Mouse (Mus musculus) embryonic facial prominence, embryonic 12.5 days (tissue): ENCODE data around the gene Zfp609. TPM values are rescaled to one million over a fixed set of nuclear protein-coding genes. Genes with fewer than 3 reads are reported as not detected.

Source experiments
- ATAC-seq: fragments of 200-750 bp; cut with Nextera tagmentation; 2 replicates; pipeline ENCODE4 v1.8.0; 2017; ENCODE audit not compliant: insufficient number of reproducible peaks, insufficient read depth, low FRiP score, low TSS enrichment
- H3K27ac ChIP-seq: fragments of 300-500 bp; sonication (generic); 2 replicates; pipeline ENCODE4 v1.5.1; 2016; ENCODE audit warnings: mild to moderate bottlenecking
- H3K27me3 ChIP-seq: fragments of 300-500 bp; sonication (generic); 2 replicates; pipeline ENCODE4 v1.6.1; 2016; ENCODE audit warnings: mild to moderate bottlenecking, moderate library complexity
- H3K36me3 ChIP-seq: fragments of 300-500 bp; sonication (generic); 2 replicates; pipeline ENCODE4 v1.6.1; 2016; ENCODE audit warnings: mild to moderate bottlenecking
- H3K4me1 ChIP-seq: fragments of 300-500 bp; sonication (generic); 2 replicates; pipeline ENCODE4 v1.6.1; 2016
- H3K4me2 ChIP-seq: fragments of 300-500 bp; sonication (generic); replicated peaks from 2 replicates; pipeline ENCODE4 v1.6.1; 2016; ENCODE audit warnings: mild to moderate bottlenecking, moderate library complexity
- H3K4me3 ChIP-seq: fragments of 300-500 bp; sonication (generic); 2 replicates; pipeline ENCODE4 v1.5.1; 2016; ENCODE audit warnings: mild to moderate bottlenecking
- H3K9ac ChIP-seq: fragments of 300-500 bp; sonication (generic); 2 replicates; pipeline ENCODE4 v1.6.1; 2016; ENCODE audit warnings: mild to moderate bottlenecking, moderate library complexity
- H3K9me3 ChIP-seq: fragments of 300-500 bp; sonication (generic); 2 replicates; pipeline ENCODE4 v1.6.1; 2016; ENCODE audit warnings: mild to moderate bottlenecking, moderate library complexity
- WGBS: fragments of 180-500 bp; shearing (Covaris S2); methylation state at CpG from one replicate; pipeline ENCODE4 v1.1.7; 2016; 5-methylcytosine and 5-hydroxymethylcytosine counted together
- polyA plus RNA-seq: library from polyadenylated mRNA; unstranded; fragments of >200 nt; fragmentation: Nextera tagmentation; extraction: Ambion mirVana; gene quantifications from 2 replicates; pipeline ENCODE4 v1.2.1, GENCODE M21; 2016

Zfp609 gene
- polyA plus RNA-seq, 1 experiment from 2014 or later, result 9.3 TPM

- no peak overlapping the region for H3K4me2 ChIP-seq
- H3K9me3 ChIP-seq, result no peaks in the 10 kb centered on the region
- WGBS, result 70% methylated on average over 4 of the region's 4 CpGs
- H3K9ac ChIP-seq, result no peak overlapping the region
- no peaks in the 10 kb centered on the region for H3K27me3 ChIP-seq
- H3K4me3 ChIP-seq, result no peak overlapping the region
- peaks cover 10% of the 10 kb centered on the region for H3K4me1 ChIP-seq
- H3K27ac ChIP-seq, result no peak overlapping the region
- H3K36me3 ChIP-seq, result no peaks in the 10 kb centered on the region; the same call in 1 of the 2 replicates
- ATAC-seq, result no peak
Measured at GRCm38 (mm10) chr9:65831164-65831563, 3.8 kb upstream of the Zfp609 start.

DNA sequence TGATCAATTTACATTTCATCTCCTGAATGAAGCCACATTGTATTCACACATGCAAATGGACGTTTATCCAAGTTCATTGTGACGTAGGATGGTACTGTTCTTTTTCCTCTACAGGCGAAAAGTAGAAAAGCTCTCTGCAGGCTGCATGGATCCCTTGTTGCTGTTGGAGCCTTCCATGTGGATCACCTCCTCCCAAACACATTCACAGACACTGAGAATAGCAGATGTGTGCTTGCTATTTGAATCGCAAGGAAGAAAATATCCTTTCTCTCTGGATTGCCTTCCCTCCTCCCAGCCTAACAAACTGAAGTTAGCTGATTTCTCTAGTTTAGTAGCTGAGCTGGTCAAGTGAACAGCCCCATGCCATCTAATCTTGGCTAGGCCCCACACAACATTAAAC is 2.9 kb upstream of the Zfp609 start:
- WGBS, result 84% methylated on average over 4 of the region's 4 CpGs
- H3K9ac ChIP-seq, result no peak overlapping the region
- H3K4me1 ChIP-seq, result peaks cover 18% of the 10 kb centered on the region
- H3K4me2 ChIP-seq, result no peak overlapping the region
- H3K4me3 ChIP-seq, result no peak overlapping the region
- ATAC-seq, result no peak
- no peaks in the 10 kb centered on the region for H3K27me3 ChIP-seq
- no peaks in the 10 kb centered on the region; the same call in 1 of the 2 replicates for H3K36me3 ChIP-seq
- no peaks in the 10 kb centered on the region for H3K9me3 ChIP-seq
- H3K27ac ChIP-seq, result no peak overlapping the region

- peaks cover 19% of the 10 kb centered on the region for H3K4me1 ChIP-seq
- H3K4me2 ChIP-seq, result no peak overlapping the region
- H3K9me3 ChIP-seq, result no peaks in the 10 kb centered on the region
- no peak overlapping the region for H3K9ac ChIP-seq
- no peaks in the 10 kb centered on the region; the same call in 1 of the 2 replicates for H3K36me3 ChIP-seq
- no peak overlapping the region for H3K4me3 ChIP-seq
- no peak overlapping the region for H3K27ac ChIP-seq
- ATAC-seq, result no peak
- H3K27me3 ChIP-seq, result no peaks in the 10 kb centered on the region
- 85% methylated on average over 1 of the region's 2 CpGs for WGBS
Measured at GRCm38 (mm10) chr9:65829410-65829809, 2.0 kb upstream of the Zfp609 start.

GRCm38 (mm10) chr9:65828511-65828910 is 1.1 kb upstream of the Zfp609 start:
- 33% methylated on average over 3 of the region's 3 CpGs for WGBS
- peak overlapping the region; percentile 62 for H3K4me2 ChIP-seq
- H3K4me3 ChIP-seq, result peak overlapping the region; percentile 87; the same call in 1 of the 2 replicates
- H3K4me1 ChIP-seq, result peaks cover 28% of the 10 kb centered on the region
- no peak for ATAC-seq
- H3K36me3 ChIP-seq, result no peaks in the 10 kb centered on the region; the same call in 1 of the 2 replicates
- no peaks in the 10 kb centered on the region for H3K9me3 ChIP-seq
- no peak overlapping the region for H3K27ac ChIP-seq
- no peaks in the 10 kb centered on the region for H3K27me3 ChIP-seq
- no peak overlapping the region for H3K9ac ChIP-seq

GRCm38 (mm10) chr9:65828016-65828403 is 646 bp upstream of the Zfp609 start:
- Histone ChIP-seq H3K9me3 (no peaks in the 10 kb centered on the region), H3K4me2 (peak overlapping the region; percentile 62), H3K36me3 (no peaks in the 10 kb centered on the region; the same call in 1 of the 2 replicates), H3K27me3 (no peaks in the 10 kb centered on the region), H3K4me3 (peak overlapping the region; percentile 87), H3K27ac (no peak overlapping the region), H3K4me1 (peaks cover 30% of the 10 kb centered on the region), H3K9ac (0 out of 2 replicates have a peak overlapping the region, but pooled peaks have one; percentile 96)
- 1% methylated on average over 13 of the region's 13 CpGs for WGBS
- ATAC-seq, result no peak

- H3K9me3 ChIP-seq, result no peaks in the 10 kb centered on the region
- no peaks in the 10 kb centered on the region; the same call in 1 of the 2 replicates for H3K36me3 ChIP-seq
- H3K4me1 ChIP-seq, result peaks cover 30% of the 10 kb centered on the region
- 1% methylated on average over 31 of the region's 31 CpGs for WGBS
- no peaks in the 10 kb centered on the region for H3K27me3 ChIP-seq
- H3K4me3 ChIP-seq, result peak overlapping the region; percentile 87
- peak overlapping the region; percentile 62 for H3K4me2 ChIP-seq
- H3K9ac ChIP-seq, result peak overlapping the region; percentile 96
- ATAC-seq, result peak; percentile 58; the same call in 1 of the 2 replicates
- H3K27ac ChIP-seq, result peak overlapping the region; percentile 99
Measured at GRCm38 (mm10) chr9:65826588-65827343, 598 bp downstream of the Zfp609 start.

DNA sequence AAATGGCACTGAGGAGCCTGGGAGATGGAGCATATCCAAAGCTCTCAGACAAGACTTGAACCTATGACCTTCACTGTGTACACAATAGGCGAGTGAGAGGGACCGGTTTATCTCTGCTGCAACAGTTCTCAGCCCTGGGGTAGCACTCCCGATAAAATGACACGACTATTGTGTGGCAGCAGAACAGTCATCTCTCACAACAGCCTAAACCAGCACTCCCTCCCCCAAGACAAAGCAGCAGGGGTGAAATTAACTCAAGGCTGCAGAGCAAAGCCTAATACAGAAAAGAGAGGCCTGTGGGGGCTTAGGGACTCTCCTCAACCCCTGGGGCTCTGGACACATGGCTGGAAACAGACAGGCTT is 1.2 kb downstream of the Zfp609 start:
- Histone ChIP-seq H3K27me3 (no peaks in the 10 kb centered on the region), H3K27ac (peak overlapping the region; percentile 99), H3K4me3 (peak overlapping the region; percentile 87), H3K9ac (peak overlapping the region; percentile 96), H3K9me3 (no peaks in the 10 kb centered on the region), H3K36me3 (no peaks in the 10 kb centered on the region), H3K4me2 (peak overlapping the region; percentile 62), H3K4me1 (peaks cover 30% of the 10 kb centered on the region)
- 0 out of 2 replicates have a peak, but pooled peaks have one; percentile 30 for ATAC-seq
- 1% methylated on average over 4 of the region's 4 CpGs for WGBS

DNA sequence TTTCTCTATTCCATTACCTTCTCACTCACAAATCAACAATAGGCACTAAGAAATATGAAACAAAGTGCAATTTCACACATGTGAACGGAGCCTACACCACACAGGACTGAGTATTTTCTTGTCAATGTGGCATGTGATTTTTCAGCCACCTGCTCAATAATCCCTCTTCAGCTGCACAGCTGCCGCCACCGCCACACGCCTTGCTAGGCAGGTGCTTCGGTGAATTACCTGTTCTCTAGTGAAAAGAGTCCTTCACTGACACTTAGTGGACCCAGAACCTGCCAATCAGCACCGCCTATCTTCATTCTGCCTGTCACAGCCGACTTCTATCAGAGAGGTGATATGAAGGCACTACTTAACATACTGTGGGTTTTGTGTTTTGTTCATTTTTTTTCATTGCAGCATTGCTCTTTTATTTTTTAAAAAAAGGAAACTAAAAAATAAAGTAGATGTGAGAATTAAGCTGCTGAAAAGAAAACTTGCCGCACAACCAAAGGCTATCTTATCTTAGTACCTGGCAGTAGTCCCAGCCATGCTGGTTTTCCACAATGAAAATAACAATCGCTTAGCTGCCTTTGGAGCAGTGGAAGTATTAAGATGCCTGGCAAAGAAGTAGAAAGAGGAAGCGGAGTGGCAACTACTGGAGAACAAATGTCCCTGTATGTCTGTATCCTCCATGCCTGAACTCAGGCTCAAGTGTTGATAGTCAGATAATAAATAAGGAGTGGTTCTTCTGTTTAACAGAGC is 3.5 kb downstream of the Zfp609 start:
- Histone ChIP-seq H3K9me3 (no peaks in the 10 kb centered on the region), H3K36me3 (no peaks in the 10 kb centered on the region), H3K27ac (0 out of 2 replicates have a peak overlapping the region, but pooled peaks have one; percentile 41), H3K27me3 (no peaks in the 10 kb centered on the region), H3K4me3 (no peak overlapping the region), H3K9ac (no peak overlapping the region), H3K4me2 (no peak overlapping the region), H3K4me1 (peaks cover 30% of the 10 kb centered on the region)
- WGBS, result 77% methylated on average over 10 of the region's 10 CpGs
- ATAC-seq, result no peak

- H3K9ac ChIP-seq, result no peak overlapping the region
- H3K4me2 ChIP-seq, result no peak overlapping the region
- no peaks in the 10 kb centered on the region for H3K9me3 ChIP-seq
- WGBS, result 86% methylated on average over 4 of the region's 4 CpGs
- H3K4me1 ChIP-seq, result peaks cover 22% of the 10 kb centered on the region
- H3K4me3 ChIP-seq, result no peak overlapping the region
- peaks cover 5% of the 10 kb centered on the region; the same call in 1 of the 2 replicates for H3K36me3 ChIP-seq
- ATAC-seq, result no peak
- H3K27me3 ChIP-seq, result no peaks in the 10 kb centered on the region
- no peak overlapping the region for H3K27ac ChIP-seq
Measured at GRCm38 (mm10) chr9:65822011-65822410, 5.4 kb downstream of the Zfp609 start.

DNA sequence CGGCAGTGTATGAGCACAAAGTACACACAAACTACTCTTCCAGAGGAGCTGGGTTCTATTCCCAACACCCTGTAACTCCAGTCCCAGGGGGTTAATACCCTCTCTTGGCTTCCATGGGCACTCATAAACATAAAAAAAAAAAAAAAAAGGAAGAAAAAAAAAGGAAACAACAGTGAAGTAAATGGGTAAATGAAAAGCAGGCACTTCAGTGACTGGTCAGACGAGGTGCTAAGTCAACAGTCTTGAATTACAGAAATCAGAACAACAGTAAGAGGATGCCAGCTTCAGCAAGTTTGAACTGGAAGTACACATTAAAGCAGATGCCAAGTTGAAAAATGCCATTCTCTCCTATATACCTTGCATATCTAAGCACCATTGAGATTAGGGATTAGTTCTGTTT is 7.1 kb downstream of the Zfp609 start:
- peaks cover 12% of the 10 kb centered on the region for H3K4me1 ChIP-seq
- H3K27me3 ChIP-seq, result no peaks in the 10 kb centered on the region
- no peak for ATAC-seq
- no peak overlapping the region for H3K9ac ChIP-seq
- 67% methylated on average over 2 of the region's 2 CpGs for WGBS
- peaks cover 9% of the 10 kb centered on the region; the same call in 1 of the 2 replicates for H3K36me3 ChIP-seq
- no peak overlapping the region for H3K4me2 ChIP-seq
- no peak overlapping the region for H3K27ac ChIP-seq
- no peak overlapping the region for H3K4me3 ChIP-seq
- H3K9me3 ChIP-seq, result no peaks in the 10 kb centered on the region

DNA sequence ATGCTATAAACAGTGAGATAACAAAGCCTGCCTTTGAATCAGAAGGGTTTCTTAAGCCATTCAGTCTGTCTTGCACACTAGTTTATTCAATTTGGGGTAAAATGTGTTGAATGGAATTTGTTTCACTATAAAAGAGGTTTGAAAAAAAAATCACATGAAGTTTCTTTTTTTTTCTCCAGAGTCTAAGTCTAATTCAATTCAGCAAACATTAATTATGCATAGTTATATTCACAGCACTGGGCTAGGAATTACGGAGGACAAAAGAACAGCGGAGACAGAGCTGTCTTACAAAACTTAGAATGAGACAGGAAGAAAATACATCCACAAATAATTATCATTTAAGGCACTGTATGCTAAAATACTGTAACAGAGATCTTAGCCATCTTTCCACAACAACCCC is 9.0 kb downstream of the Zfp609 start:
- Histone ChIP-seq H3K4me2 (no peak overlapping the region), H3K36me3 (peaks cover 12% of the 10 kb centered on the region; the same call in 1 of the 2 replicates), H3K27me3 (no peaks in the 10 kb centered on the region), H3K9me3 (no peaks in the 10 kb centered on the region), H3K9ac (no peak overlapping the region), H3K27ac (no peak overlapping the region), H3K4me3 (no peak overlapping the region), H3K4me1 (peaks cover 1% of the 10 kb centered on the region; the same call in 1 of the 2 replicates)
- ATAC-seq, result no peak
- WGBS, result 92% methylated on average over 2 of the region's 2 CpGs
